Mouse (Mus musculus) embryonic stem cell, embryonic (primary cell): ENCODE results near the gene 0610037L13Rik.

Experiments
- CTCF ChIA-PET, 4 experiments: fragments of 300-600 bp in 2 of 4; fragments of 350-600 bp in 2 of 4; sonication (Branson Sonifier 250); formaldehyde crosslinking; loops; one replicate each; lab custom pipeline; 2022; ENCODE audit warnings: inconsistent platforms in 2 of 4; lab: Charles Lee
- POLR2A ChIA-PET, 4 experiments: fragments of 300-600 bp in 2 of 4; fragments of 350-600 bp in 2 of 4; sonication (Branson Sonifier 250); formaldehyde crosslinking; loops; one replicate each; lab custom pipeline; 2022; ENCODE audit warnings: antibody characterized with exemption in 4 of 4, inconsistent platforms in 1 of 4; lab: Charles Lee

Gene 0610037L13Rik

DNA sequence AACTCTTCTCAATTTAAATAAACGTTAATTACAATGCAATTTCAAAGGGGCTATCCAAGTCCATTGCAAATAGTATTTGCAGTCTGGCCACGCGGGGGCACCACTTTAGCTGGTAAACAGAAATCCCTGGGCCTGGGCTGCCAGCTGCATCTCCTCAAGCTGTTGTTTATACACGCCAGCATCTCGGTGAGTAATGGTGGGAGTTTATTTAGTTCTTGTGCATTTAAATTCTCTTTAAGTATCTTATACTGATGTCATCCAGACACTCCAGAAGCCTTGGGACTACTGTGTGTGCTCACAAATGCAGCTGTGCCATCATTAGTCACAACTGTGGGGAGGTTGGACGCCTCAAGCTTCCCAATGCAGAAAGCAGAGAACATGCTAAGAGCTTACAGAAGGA lies 47.7 kb downstream of the 0610037L13Rik start:
- POLR2A ChIA-PET: interaction anchor here in 2 of 4 experiments (0.7 to 1.6 kb wide), 8 partner anchors 9 to 390 kb away, joined by 3 to 4 read pairs (median 3); partner anchors contain the start of genes 0610037L13Rik (in 1 of the 2) and Cpt2 (in 1 of the 2)
- CTCF ChIA-PET: interaction anchor here (0.6 to 1.4 kb wide), 30 partner anchors 8 to 390 kb away, joined by 3 to 8 read pairs (median 3); partner anchors contain the start of genes 0610037L13Rik (in 1 of the 4), Cpt2 (in 1 of the 4) and Zyg11b (in 1 of the 4)

DNA sequence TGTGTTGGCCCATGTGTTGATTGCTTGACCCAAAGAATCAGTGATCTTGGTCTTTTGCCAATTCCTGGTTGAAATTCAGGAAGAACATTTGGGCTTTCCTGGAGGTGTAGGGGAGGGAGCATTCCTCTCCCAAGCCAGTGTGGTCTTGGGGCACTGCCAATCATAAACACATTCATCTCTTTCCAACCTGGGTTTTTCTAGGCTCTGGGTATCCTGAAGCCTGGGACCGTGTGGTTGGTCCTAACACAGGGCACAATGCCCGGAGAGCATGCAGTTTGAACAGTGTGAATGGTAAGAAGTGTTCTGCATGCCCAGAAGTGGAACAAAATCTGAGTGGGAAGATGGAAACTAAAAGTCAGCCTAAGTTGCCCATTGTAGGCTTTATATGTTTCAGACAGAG lies 48.5 kb downstream of the 0610037L13Rik start:
- POLR2A ChIA-PET: interaction anchor here in 2 of 4 experiments (1.1 to 1.6 kb wide), 4 partner anchors 9 to 142 kb away, joined by 3 to 4 read pairs (median 3); partner anchors contain the start of gene 0610037L13Rik (in 1 of the 2)
- CTCF ChIA-PET: interaction anchor here in 3 of 4 experiments (0.7 to 1.4 kb wide), 11 partner anchors 8 to 389 kb away, joined by 3 to 6 read pairs (median 4); partner anchors contain the start of gene Cpt2 (in 1 of the 3)

DNA sequence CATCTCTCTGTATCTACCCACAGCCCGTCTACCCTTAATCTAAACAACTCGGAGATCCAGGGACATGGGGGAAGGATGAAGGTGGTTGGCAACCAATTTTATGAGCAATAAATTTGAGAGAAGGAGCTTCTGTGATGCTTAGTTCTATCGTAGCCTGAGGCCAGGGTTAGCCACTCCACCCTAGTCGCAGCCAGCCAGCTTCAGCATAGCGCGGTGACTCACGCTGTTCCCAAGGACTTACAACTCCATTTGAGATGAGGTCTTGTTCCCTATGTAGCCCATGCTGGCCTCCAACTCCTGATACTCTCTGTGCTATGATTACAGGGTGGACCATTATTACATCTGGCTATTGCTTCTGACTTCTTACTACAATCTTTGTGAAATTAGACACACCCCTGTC lies 53.1 kb downstream of the 0610037L13Rik start:
- POLR2A ChIA-PET: no interaction called here
- CTCF ChIA-PET: no interaction called here

DNA sequence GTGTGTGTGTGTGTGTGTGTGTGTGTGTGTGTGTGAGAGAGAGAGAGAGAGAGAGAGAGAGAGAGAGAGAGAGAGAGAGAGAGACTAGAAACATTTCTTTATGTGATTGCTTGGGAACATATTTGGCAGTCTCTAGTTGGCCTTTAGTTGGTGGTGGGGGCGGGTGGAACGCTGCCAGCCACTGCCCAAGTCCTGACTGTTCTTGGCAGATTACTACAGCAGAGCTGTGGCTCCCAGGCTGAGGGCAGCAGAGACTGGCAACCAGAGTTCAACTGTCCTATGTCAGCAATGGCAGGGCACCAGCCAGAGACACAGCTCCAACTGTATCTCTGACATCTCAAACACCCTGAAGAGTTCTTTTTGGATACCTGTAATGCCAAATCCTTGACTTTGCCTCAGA lies 54.5 kb downstream of the 0610037L13Rik start:
- ChIA-PET POLR2A (no interaction called here), CTCF (no interaction called here)
